Mouse (Mus musculus): ENCODE results near the gene Med13l. TPM values are rescaled to one million over a fixed set of nuclear protein-coding genes. Genes with fewer than 3 reads are reported as not detected.

Med13l gene
- polyA plus RNA-seq, 1 experiment = 2.3 TPM

GRCm38 (mm10) chr5:118562206-118562605, 1.7 kb downstream of the Med13l start:
- H3K4me3 ChIP-seq (replicated peaks) = peak overlapping the region; percentile 93
- H3K9me3 ChIP-seq (ENCODE audit: control insufficient read depth, low read length) = peaks cover 2% of the 10 kb centered on the region; the same call in 1 of the 2 replicates
- H3K27me3 ChIP-seq (ENCODE audit: control insufficient read depth) = peaks cover 19% of the 10 kb centered on the region
- H3K36me3 ChIP-seq (ENCODE audit: control insufficient read depth) = peaks cover 55% of the 10 kb centered on the region
- peaks cover 67% of the 10 kb centered on the region for H3K4me1 ChIP-seq (ENCODE audit: control insufficient read depth)
- TF ChIP-seq GATA1 (IDR thresholded peaks at IDR 0.05; ENCODE audit: low read length) (no peak), TAL1 (IDR thresholded peaks at IDR 0.05; ENCODE audit: low read length) (no peak)

- TF ChIP-seq GATA1 (IDR thresholded peaks at IDR 0.05; ENCODE audit: low read length) (no peak), TAL1 (IDR thresholded peaks at IDR 0.05; ENCODE audit: low read length) (no peak)
- Histone ChIP-seq H3K9me3 (ENCODE audit: control insufficient read depth, low read length) (no peaks in the 10 kb centered on the region), H3K27me3 (ENCODE audit: control insufficient read depth) (peaks cover 7% of the 10 kb centered on the region), H3K4me1 (ENCODE audit: control insufficient read depth) (peaks cover 73% of the 10 kb centered on the region), H3K4me3 (replicated peaks) (peak overlapping the region; percentile 93), H3K36me3 (ENCODE audit: control insufficient read depth) (peaks cover 59% of the 10 kb centered on the region)
Observed at GRCm38 (mm10) chr5:118563590-118563989, 3.1 kb downstream of the Med13l start.

- Histone ChIP-seq H3K36me3 (ENCODE audit: control insufficient read depth) (peaks cover 77% of the 10 kb centered on the region), H3K27me3 (ENCODE audit: control insufficient read depth) (no peaks in the 10 kb centered on the region), H3K9me3 (ENCODE audit: control insufficient read depth, low read length) (no peaks in the 10 kb centered on the region), H3K4me1 (ENCODE audit: control insufficient read depth) (peaks cover 85% of the 10 kb centered on the region), H3K4me3 (replicated peaks) (no peak overlapping the region)
- no peak for TF ChIP-seq TAL1 (IDR thresholded peaks at IDR 0.05; ENCODE audit: low read length)
- no peak for TF ChIP-seq GATA1 (IDR thresholded peaks at IDR 0.05; ENCODE audit: low read length)
Observed at GRCm38 (mm10) chr5:118567395-118567794, 6.9 kb downstream of the Med13l start.

GRCm38 (mm10) chr5:118569017-118569416, 8.5 kb downstream of the Med13l start:
- no peak overlapping the region for H3K4me3 ChIP-seq (replicated peaks)
- H3K9me3 ChIP-seq (ENCODE audit: control insufficient read depth, low read length) = no peaks in the 10 kb centered on the region
- no peak for TF ChIP-seq GATA1 (IDR thresholded peaks at IDR 0.05; ENCODE audit: low read length)
- TF ChIP-seq TAL1 (IDR thresholded peaks at IDR 0.05; ENCODE audit: low read length) = no peak
- peaks cover 78% of the 10 kb centered on the region for H3K4me1 ChIP-seq (ENCODE audit: control insufficient read depth)
- H3K27me3 ChIP-seq (ENCODE audit: control insufficient read depth) = no peaks in the 10 kb centered on the region
- peaks cover 69% of the 10 kb centered on the region for H3K36me3 ChIP-seq (ENCODE audit: control insufficient read depth)

GRCm38 (mm10) chr5:118569606-118570580, 9.4 kb downstream of the Med13l start:
- Histone ChIP-seq H3K9me3 (ENCODE audit: control insufficient read depth, low read length) (no peaks in the 10 kb centered on the region), H3K27me3 (ENCODE audit: control insufficient read depth) (no peaks in the 10 kb centered on the region), H3K36me3 (ENCODE audit: control insufficient read depth) (peaks cover 69% of the 10 kb centered on the region), H3K4me3 (replicated peaks) (no peak overlapping the region), H3K4me1 (ENCODE audit: control insufficient read depth) (peaks cover 78% of the 10 kb centered on the region)
- no peak for TF ChIP-seq TAL1 (IDR thresholded peaks at IDR 0.05; ENCODE audit: low read length)

GRCm38 (mm10) chr5:118571504-118571903, 11.0 kb downstream of the Med13l start:
- no peak overlapping the region for H3K4me3 ChIP-seq (replicated peaks)
- no peak for TF ChIP-seq TAL1 (IDR thresholded peaks at IDR 0.05; ENCODE audit: low read length)
- TF ChIP-seq GATA1 (IDR thresholded peaks at IDR 0.05; ENCODE audit: low read length) = no peak
- no peaks in the 10 kb centered on the region for H3K27me3 ChIP-seq (ENCODE audit: control insufficient read depth)
- peaks cover 64% of the 10 kb centered on the region for H3K36me3 ChIP-seq (ENCODE audit: control insufficient read depth)
- peaks cover 70% of the 10 kb centered on the region for H3K4me1 ChIP-seq (ENCODE audit: control insufficient read depth)
- no peaks in the 10 kb centered on the region for H3K9me3 ChIP-seq (ENCODE audit: control insufficient read depth, low read length)

- Histone ChIP-seq H3K27me3 (ENCODE audit: control insufficient read depth) (no peaks in the 10 kb centered on the region), H3K4me3 (replicated peaks) (no peak overlapping the region), H3K36me3 (ENCODE audit: control insufficient read depth) (peaks cover 75% of the 10 kb centered on the region), H3K9me3 (ENCODE audit: control insufficient read depth, low read length) (no peaks in the 10 kb centered on the region), H3K4me1 (ENCODE audit: control insufficient read depth) (peaks cover 63% of the 10 kb centered on the region)
- TF ChIP-seq GATA1 (IDR thresholded peaks at IDR 0.05; ENCODE audit: low read length) (no peak), TAL1 (IDR thresholded peaks at IDR 0.05; ENCODE audit: low read length) (no peak)
Observed at GRCm38 (mm10) chr5:118574236-118574635, 13.8 kb downstream of the Med13l start.

GRCm38 (mm10) chr5:118574997-118575396, 14.5 kb downstream of the Med13l start:
- no peak for TF ChIP-seq GATA1 (IDR thresholded peaks at IDR 0.05; ENCODE audit: low read length)
- no peak for TF ChIP-seq TAL1 (IDR thresholded peaks at IDR 0.05; ENCODE audit: low read length)

GRCm38 (mm10) chr5:118575909-118576308, 15.4 kb downstream of the Med13l start:
- H3K4me3 ChIP-seq (replicated peaks) = no peak overlapping the region
- H3K36me3 ChIP-seq (ENCODE audit: control insufficient read depth) = peaks cover 75% of the 10 kb centered on the region
- no peak for TF ChIP-seq GATA1 (IDR thresholded peaks at IDR 0.05; ENCODE audit: low read length)
- TF ChIP-seq TAL1 (IDR thresholded peaks at IDR 0.05; ENCODE audit: low read length) = no peak
- H3K4me1 ChIP-seq (ENCODE audit: control insufficient read depth) = peaks cover 54% of the 10 kb centered on the region
- no peaks in the 10 kb centered on the region for H3K27me3 ChIP-seq (ENCODE audit: control insufficient read depth)
- H3K9me3 ChIP-seq (ENCODE audit: control insufficient read depth, low read length) = no peaks in the 10 kb centered on the region

More at GRCm38 (mm10) chr5:118574997-118575396, 14.5 kb downstream of the Med13l start:
- Histone ChIP-seq H3K36me3 (ENCODE audit: control insufficient read depth) (peaks cover 75% of the 10 kb centered on the region), H3K9me3 (ENCODE audit: control insufficient read depth, low read length) (no peaks in the 10 kb centered on the region), H3K4me1 (ENCODE audit: control insufficient read depth) (peaks cover 60% of the 10 kb centered on the region), H3K4me3 (replicated peaks) (no peak overlapping the region), H3K27me3 (ENCODE audit: control insufficient read depth) (no peaks in the 10 kb centered on the region)

All from erythroblast, embryonic 14.5 days (primary cell).